Mouse (Mus musculus): Measurements from ENCODE around the gene Epb41l3.

The Epb41l3 gene

DNA sequence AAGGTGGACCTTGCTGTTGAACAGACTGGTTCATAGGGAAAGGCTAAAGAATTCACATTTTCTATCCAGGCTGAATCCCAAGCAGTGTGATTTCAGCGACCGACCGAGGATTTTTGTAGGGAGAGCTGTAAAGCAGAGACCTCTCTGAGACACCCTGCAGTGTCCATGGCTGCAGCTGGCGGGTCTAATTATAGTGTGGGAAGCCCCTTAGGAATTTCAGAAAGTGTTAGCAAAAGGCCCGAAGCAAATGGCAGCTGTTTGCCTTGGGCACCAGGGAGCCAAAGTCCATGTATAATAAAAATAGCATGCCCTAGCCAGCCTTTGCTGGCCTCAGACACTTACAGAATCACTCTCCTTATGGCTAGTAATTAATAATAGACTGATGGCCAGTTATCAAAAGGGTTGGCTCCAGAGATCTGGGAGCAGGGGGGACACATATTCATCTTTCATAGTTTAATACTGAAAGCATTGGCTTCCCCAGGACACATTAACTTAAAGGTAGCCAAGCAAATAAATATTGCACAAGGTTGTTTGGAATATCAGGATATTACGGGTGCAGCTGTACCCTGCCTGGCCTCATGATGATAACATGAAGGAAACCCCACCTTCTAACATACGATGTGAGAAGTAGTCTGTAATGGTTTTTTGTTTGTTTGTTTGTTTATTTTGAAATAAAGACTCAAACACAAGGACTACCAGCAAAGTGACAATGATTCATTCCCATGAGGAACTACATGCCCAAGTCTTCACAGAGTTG, 106.3 kb downstream of the Epb41l3 start:
- in situ Hi-C loops (cut with MboI, MseI): no loop called here

DNA sequence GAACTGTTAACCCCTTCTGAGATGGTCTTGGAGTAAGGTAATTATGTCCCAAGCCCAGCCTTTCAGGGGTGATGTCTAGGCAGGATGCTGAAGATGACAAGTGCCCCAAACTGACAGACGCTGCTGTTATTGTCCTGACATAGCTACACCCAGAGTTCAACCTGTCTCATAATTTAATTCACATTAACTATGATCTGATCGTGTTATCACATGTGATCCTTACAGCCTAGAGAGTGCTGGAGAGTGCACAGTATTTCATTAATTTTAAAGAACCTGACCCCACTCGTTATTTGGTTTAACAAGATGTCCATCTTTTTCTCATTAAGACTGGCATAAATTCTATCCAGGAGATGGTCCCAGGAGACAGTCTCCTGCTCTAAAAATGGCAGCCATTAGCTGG, 112.3 kb downstream of the Epb41l3 start:
- in situ Hi-C loops (cut with MboI, MseI): no loop called here

DNA sequence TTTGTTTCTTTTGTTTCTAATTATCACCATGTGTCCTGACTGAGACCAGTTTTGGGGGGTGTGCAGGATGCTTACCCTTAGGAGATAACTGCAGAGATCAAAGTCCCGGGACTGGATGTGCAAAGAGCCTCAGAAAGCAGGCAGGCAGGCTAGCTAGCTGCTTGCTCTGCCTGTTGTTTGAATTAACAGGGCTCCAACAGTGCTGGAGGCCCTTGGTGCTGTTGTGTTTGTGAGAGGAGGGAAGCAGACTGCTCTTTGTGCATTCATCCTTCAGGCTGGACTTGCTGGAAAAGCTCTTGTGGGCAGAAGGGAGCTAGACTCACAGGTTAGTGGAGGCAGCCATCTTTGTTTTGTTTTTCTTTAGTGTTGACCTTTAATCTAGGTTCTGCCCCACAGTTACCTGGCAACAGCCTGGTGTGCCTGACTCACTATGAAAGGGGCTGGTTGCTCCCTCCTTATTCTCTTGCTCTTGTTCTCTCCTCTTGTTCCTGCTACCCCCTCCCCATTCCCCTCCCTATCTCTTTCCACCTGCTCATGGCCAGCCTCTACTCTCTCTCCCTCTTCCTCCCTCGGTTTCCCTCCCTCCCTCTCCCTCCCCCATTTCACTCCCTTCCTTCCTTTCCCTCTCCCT, 117.5 kb downstream of the Epb41l3 start:
- in situ Hi-C loops (cut with MboI, MseI): no loop called here

DNA sequence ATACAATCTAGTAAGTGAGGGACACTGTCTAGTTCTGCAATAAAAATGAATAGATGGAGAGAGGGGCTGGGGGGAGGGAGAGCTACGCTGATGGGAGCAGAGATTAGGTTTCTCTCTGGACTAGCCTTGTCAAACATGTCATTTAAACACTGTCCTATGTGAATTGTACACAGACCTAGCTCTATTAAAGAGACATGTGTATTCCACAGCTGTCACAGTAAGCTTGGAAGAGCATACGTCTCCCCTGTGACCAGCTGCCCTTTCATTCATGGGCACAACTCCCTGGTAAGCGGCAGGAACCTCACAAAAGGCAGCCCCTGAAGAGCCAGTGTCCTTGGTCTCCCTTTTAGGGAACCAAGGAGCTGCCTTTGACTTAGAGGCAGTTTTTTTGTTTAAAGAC, 119.1 kb downstream of the Epb41l3 start:
- in situ Hi-C loops (cut with MboI, MseI): no loop called here

DNA sequence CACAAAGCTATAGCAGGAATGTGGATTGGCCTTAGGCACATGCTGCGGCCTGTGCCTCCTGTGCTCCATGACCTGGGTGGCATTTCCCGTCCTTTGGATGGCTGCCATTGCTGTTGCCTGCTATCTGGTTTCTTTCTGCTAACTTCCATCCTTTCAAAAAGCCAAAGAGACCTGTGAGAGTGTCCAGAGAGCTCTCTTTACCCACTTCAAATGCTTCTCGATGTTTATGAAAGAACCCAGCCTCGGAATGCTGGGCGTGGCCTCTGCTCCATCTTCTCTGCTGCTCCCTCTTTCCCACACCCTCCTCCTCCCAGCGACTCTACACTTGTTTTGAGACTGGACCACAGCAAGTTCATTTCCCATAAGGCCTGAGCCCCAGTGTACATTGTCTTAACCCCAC, 120.3 kb downstream of the Epb41l3 start:
- in situ Hi-C loops (cut with MboI, MseI): no loop called here

DNA sequence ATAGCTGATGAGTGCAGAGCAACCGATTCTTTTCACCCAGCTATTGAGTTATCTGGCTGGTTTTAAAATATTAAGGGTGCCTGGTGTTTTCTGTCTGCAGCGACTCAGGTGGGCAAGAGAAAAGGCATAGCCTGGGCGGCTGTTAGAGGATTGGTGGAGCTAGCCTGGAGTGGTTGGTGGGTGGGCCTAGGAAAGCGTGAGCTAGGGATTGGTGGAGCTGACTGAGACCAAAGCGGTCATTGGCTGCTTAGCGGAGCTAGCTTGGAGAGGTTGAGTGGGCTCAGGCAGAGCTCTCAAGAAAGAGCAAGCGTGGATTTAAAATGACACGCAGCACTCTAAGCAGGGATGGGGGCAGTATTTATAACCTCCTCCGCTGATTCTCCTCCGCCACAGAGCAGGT, 121.2 kb downstream of the Epb41l3 start:
- in situ Hi-C loops (cut with MboI, MseI): no loop called here

DNA sequence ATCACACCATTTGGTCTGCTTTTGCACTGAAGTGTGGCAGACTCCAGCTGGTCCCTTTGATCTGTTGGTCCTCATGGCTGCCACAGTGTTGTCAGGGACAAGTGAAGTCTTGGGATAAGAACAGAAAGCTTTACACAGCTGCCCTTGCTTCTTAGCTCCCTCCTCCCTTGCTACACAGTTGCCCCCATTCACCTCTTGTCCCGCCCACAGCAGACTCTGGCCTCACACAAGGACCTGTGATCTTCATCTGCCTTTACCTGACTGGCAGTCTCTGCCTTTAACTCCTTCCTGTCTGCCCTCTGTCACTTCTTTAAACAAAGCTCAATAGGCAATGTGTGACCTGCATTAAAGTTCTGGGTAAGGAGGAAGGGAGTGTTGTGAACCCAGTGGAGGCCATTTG, 123.3 kb downstream of the Epb41l3 start:
- in situ Hi-C loops (cut with MboI, MseI): no loop called here

DNA sequence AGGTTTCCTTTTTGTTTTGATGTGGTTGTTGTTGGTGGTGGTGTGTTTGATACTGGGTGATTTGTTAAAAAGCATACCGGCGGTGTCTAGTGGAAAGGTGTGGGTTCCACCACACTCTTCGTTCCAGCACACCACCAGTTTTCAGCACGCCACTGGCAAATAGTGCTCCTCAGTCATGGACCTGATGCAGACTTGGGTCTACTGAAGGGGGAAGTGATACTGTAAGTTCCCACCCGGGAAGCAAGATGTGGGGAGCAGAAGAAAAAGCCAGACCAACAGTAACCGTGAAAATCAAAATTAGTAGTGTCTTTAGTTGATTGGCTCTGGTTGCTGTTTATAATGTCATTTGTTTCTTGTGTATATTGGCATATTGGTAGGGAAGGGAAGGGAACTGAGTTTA, 124.3 kb downstream of the Epb41l3 start:
- in situ Hi-C loops (cut with MboI, MseI): no loop called here

DNA sequence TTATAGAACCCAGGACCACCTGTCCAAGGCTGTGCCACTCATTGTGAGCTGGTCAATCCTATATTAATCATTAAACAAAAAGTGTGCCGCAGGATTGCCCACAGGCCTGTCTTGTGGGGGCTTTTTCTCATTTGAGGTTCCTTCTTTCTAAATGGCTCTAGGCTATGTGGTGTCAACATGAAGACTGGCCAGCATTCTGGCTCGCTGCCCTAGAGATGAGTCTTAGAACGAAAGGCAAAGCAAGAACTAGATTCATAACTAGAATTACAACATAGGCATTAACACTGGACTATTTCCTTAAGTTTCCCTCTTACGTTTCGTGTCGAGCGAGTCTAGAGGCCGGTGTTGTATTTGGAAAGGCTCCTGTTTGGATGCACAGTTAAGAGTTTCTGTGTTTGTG, 125.5 kb downstream of the Epb41l3 start:
- in situ Hi-C loops (cut with MboI, MseI): no loop called here

DNA sequence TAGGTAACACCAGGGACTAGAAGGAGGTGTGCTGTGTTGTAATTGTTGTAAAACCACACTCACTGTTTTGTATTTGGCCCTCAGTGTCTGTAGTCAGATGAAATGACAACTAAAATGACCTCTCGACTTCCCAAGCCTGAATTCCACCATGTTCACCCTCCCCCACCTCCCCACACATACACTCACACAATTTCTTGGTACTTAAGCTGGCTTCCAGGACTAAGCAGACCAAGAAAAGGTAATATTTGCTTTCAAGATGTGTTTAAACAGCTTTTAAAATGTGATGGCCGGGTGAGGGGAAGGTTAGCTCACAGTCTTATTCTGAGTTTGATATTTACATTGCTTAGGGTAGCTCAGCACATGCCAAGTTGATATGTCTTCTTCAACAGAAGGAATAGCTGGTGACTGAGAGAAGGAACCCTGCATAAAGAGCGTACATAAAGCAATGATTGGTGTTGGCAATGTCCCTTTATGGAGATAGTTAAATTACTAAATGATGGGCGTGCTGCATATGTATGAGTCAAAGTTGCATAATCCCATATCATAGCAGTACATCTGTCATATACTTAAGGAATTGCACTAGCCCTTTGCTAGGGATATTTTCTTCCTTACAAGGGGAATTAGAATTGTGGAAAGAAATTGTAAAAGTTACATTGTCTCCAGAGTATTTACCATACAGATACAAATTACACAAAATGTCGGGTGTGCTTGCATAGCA, 130.0 kb downstream of the Epb41l3 start:
- in situ Hi-C loops (cut with MboI, MseI): no loop called here

DNA sequence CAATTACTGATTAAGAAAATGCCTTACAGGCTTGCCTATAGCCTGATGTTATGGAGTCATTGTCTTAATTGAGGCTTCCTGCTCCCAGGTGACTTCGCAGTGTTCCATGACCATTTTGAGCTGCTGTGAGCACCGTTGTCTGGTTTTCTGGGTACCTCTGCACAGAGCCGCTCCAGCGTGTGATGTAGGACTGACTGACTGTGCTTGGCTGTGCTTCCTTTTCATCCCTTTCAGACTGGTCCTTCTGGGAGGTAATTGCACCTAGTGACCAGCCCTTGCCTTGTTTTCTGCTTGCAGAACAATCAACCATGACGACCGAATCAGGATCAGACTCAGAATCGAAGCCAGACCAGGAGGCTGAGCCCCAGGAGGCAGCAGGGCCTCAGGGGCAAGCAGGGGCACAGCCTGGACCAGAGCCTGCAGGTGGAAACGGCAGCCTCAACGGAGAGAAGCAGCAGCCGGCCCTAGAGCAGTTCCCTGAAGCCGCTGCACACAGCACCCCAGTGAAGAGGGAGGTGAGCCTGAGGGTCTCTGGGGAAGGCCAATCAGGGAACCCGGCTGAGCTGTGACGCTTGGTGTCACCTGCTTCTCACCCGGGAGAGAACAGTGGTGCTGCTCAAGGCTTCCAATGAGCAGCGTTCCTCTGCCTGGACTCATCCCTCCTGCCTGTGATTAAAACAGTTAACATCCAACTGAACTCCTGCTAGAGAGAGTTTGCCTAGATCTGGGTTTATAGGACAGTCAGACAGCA, 132.3 kb downstream of the Epb41l3 start:
- in situ Hi-C loops (cut with MboI, MseI): no loop called here

DNA sequence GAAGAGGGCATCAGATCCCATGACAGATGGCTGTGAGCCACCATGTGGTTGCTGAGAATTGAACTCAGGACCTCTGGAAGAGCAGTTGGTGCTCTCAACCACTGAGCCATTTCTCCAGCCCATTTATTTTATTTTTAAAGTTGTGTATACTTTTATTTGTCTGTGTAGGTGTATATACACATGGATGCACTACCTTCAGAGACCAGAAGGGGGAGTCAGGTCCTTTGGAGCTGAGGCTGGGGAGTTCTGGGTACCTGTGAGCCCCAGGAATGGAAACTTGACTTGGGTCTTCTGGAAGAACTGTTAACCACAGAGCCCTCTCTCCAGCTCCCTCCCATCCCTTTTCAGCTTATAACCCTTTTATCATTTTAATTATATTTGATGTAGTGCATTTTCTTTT, 135.6 kb downstream of the Epb41l3 start:
- in situ Hi-C loops (cut with MboI, MseI): loop anchor here (10.0 kb wide), 1 partner anchor 924 kb away; no protein-coding TSS in a partner anchor

DNA sequence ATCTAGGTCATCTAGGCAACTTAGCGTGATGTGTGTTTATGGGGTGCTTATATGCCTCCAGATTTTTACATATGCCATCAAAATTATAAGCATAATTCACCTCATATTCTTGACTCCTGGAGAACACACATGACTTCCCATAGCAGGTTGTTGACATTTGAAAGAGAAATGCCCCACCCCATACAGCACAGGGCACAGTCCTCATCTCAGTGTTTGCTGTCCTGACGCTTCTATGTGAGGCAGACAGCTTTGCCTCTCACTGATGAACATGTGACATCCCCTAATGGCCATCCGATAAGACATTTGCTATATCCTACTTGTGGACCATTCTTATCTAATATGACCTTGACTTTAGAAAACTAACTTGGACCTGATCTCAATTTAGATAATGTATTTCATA, 140.6 kb downstream of the Epb41l3 start:
- in situ Hi-C loops (cut with MboI, MseI): loop anchor here (10.0 kb wide), 1 partner anchor 919 kb away; no protein-coding TSS in a partner anchor

DNA sequence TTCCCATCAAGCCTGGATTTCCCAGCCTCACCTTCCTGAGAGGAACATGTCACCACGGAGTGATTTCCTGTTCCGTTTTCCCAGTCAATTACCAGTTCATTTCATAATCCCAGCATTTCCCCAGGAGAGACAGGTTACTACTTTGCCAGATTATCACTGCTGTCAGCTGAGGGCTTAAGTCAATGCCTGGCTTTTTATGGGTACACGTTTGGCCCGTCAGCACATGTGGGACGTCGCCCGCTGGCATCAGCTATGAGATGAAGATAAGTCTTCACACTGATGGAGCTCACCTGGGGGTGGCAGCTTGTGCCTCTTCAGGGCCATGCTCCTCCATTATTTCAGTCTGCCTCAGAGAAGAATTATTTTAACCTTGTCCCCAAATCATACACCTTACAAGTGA, 145.4 kb downstream of the Epb41l3 start:
- in situ Hi-C loops (cut with MboI, MseI): no loop called here

DNA sequence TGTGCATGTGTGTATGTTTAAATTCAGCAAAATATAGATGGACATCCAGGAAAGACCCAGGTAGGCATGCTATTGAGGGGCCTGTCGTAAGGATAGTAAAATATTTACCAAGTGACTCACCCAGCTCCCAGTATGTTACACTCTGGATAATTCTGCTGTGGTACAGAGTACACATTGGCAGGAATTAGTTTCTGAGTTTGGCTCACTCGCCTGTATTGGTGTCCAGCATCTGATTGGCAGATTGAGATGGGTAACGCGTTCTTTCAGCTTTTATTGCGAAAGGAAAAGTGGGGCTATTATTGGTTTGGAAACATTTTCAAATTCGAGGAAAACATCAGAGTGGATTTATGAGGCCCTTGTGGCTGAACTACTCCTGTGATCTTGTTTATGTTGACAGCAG, 145.9 kb downstream of the Epb41l3 start:
- in situ Hi-C loops (cut with MboI, MseI): no loop called here

DNA sequence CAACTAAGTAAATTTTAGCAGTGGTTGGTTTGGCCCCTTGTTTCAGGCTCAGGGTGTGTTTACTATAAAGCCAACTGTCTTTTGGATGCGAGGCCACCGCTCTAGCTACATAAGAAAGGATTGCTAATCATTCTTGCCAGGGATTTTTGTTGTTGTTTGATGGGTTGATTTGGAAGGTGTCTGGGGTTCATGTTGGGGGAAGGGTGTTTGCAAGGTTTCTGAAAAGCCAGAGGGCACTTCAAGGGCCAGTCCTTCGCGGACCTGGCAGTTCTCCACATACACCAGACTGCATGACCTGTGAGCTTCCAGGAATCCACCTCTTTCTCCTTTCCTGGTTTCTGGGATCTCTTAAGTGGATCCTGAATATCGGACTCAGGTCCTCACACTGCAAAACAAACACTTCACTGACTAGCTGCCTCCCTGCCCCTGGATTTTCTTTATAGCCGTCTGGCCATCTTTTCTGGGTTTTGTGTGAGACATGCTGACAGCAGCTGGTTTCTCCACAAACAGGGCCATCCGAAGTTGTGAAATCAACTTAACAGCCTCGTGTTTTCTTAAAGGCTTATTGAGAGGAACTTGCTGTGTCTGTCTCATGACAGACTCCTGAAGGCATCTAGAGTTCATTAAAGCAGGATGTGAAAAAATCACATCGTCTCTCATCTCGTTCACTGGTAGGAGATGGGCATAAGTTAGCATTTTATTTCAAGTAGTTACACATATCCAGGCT, 146.6 kb downstream of the Epb41l3 start:
- in situ Hi-C loops (cut with MboI, MseI): no loop called here

DNA sequence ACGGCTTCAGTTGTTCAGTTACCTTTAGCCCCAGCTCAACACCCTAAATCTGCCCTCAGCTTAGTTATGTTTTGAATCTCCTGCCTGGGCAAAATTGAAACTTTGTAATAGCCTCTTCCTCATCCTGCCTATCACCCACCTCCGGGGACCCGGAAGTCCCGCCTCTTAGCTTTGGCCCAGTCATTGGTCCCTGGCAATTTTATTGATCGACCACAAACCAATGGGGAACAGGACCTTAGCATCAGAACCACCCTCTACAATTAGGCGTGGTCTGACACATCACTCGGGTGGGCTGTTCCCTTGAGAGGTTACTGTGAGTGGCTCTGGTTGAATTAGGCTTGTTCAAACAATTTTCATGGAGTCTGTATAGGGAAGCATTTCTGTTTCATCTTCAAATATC, 150.5 kb downstream of the Epb41l3 start:
- in situ Hi-C loops (cut with MboI, MseI): no loop called here

DNA sequence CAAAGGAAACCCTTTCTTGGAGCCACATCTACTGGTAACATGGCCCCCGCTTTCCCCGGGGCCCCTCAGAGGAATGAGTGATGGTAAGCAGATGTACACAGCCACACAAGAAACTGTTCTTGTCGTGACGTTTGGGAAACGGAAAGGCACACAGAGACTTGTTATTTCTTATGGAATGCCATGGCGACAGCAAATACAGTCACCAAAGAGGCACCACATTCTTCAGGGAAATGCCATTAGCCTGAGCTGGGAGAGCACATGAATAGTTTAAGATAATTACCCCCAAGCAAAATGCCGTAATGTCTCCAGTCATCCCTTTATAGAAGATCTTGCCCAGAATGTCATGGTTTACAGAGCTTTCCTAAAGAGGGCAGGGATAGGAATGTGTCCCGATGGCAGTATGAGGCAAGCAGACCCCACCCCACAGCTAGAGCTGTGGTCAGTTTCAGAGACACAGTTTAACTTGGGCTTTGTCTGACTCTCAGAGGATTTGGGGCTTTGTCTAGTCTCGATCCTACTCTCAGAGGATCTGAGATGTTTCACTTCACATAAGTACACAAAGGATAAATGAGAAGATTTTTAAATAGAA, 152.0 kb downstream of the Epb41l3 start:
- in situ Hi-C loops (cut with MboI, MseI): no loop called here

DNA sequence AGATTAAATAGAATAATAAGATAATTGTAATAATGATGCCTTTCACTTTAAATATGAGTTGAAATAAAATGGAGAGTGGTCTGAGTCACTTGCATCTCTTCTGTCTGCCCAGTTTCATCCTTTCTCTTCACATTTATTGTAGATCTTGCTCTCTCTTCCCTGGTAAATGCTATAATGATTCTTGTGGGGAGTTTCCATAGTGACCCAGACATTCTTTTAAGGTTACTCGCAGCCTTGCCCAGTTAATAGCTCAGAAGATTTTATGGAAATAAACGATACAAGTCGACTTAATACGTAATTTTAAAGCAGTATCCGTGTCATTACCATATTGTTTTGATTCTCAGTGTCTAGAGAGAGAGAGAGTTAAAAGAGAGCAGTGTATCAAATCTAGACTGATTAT, 154.0 kb downstream of the Epb41l3 start:
- in situ Hi-C loops (cut with MboI, MseI): no loop called here

DNA sequence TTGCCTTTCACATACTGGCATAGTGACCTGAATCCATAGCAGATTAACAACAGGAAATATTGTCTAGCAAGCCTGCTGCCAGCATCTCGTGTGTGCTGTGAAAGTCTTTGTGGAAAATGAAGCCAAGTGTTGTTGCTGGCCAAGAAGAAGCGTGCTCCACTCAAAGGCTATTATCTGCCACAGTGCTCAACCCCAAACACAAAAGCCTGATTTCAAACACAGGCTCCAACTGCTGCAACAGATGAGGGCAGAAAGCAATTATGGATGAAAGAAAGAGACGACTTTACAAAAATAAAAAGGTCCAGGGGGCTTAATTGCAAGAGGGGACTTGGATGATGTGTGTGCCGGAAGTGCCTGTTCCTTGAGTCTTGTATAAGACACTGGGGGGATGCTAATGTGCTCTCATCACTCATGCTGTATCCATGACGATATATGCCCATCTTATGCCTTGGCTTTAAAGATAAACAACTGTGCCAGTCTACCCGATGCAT, 154.7 kb downstream of the Epb41l3 start:
- in situ Hi-C loops (cut with MboI, MseI): no loop called here

DNA sequence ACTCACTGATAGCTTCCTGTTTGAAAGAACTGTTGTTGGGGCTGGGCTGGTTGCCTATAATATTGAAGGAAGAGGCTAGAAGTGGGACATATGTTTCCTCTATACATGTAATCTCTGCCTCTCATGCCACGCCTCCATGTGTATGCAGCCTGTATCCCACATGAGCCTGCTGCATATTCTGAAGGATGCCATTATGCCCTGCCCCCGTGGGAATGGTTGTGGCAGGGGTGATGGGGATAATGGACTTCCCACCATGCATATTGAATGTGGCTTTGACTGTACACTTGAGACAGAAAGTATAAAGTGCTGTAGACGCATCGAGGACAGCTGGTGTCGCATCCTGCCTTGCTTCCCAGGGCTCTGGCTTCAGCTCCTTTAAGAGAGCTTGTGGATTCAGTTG, 155.9 kb downstream of the Epb41l3 start:
- in situ Hi-C loops (cut with MboI, MseI): no loop called here
